Mouse (Mus musculus): ENCODE results near the gene Rab11fip5. TPM values are rescaled to one million over a fixed set of nuclear protein-coding genes. Genes with fewer than 3 reads are reported as not detected.
A peak's percentile ranks its signal among the peaks of the same experiment; 100 is the strongest.

The Rab11fip5 gene
- polyA plus RNA-seq, 1 experiment: 10.3 TPM

- H3K27ac ChIP-seq (replicated peaks; ENCODE audit: low read depth, low read length): no peak overlapping the region
- peaks cover 2% of the 10 kb centered on the region; the same call in 1 of the 2 replicates for H3K4me1 ChIP-seq (ENCODE audit: control insufficient read depth, insufficient read depth, insufficient read length, low read length)
- peak overlapping the region; percentile 96 for H3K4me3 ChIP-seq (ENCODE audit: insufficient read depth, low read depth, low read length)
Observed at GRCm38 (mm10) chr6:85331221-85331735, 43.2 kb downstream of the Rab11fip5 start.

- H3K4me3 ChIP-seq (ENCODE audit: insufficient read depth, low read depth, low read length): no peak overlapping the region
- H3K4me1 ChIP-seq (ENCODE audit: control insufficient read depth, insufficient read depth, insufficient read length, low read length): peaks cover 2% of the 10 kb centered on the region; the same call in 1 of the 2 replicates
- no peak overlapping the region for H3K27ac ChIP-seq (replicated peaks; ENCODE audit: low read depth, low read length)
Observed at GRCm38 (mm10) chr6:85329666-85330185, 44.7 kb downstream of the Rab11fip5 start.

GRCm38 (mm10) chr6:85326564-85326963 is 47.9 kb downstream of the Rab11fip5 start:
- Histone ChIP-seq H3K27ac (replicated peaks; ENCODE audit: low read depth, low read length) (no peak overlapping the region), H3K4me1 (ENCODE audit: control insufficient read depth, insufficient read depth, insufficient read length, low read length) (no peaks in the 10 kb centered on the region; the same call in 1 of the 2 replicates), H3K4me3 (ENCODE audit: insufficient read depth, low read depth, low read length) (no peak overlapping the region)

GRCm38 (mm10) chr6:85325109-85325508 is 49.3 kb downstream of the Rab11fip5 start:
- Histone ChIP-seq H3K4me3 (ENCODE audit: insufficient read depth, low read depth, low read length) (no peak overlapping the region), H3K27ac (replicated peaks; ENCODE audit: low read depth, low read length) (no peak overlapping the region), H3K4me1 (ENCODE audit: control insufficient read depth, insufficient read depth, insufficient read length, low read length) (no peaks in the 10 kb centered on the region)

GRCm38 (mm10) chr6:85320445-85320866 is 54.0 kb downstream of the Rab11fip5 start:
- H3K27ac ChIP-seq (replicated peaks; ENCODE audit: low read depth, low read length): no peak overlapping the region
- no peaks in the 10 kb centered on the region for H3K4me1 ChIP-seq (ENCODE audit: control insufficient read depth, insufficient read depth, insufficient read length, low read length)
- H3K4me3 ChIP-seq (ENCODE audit: insufficient read depth, low read depth, low read length): no peak overlapping the region

GRCm38 (mm10) chr6:85316211-85316610 is 58.2 kb downstream of the Rab11fip5 start:
- H3K4me1 ChIP-seq (ENCODE audit: control insufficient read depth, insufficient read depth, insufficient read length, low read length): no peaks in the 10 kb centered on the region
- no peak overlapping the region for H3K4me3 ChIP-seq (ENCODE audit: insufficient read depth, low read depth, low read length)
- H3K27ac ChIP-seq (replicated peaks; ENCODE audit: low read depth, low read length): no peak overlapping the region

- Histone ChIP-seq H3K4me3 (ENCODE audit: insufficient read depth, low read depth, low read length) (no peak overlapping the region), H3K27ac (replicated peaks; ENCODE audit: low read depth, low read length) (no peak overlapping the region), H3K4me1 (ENCODE audit: control insufficient read depth, insufficient read depth, insufficient read length, low read length) (no peaks in the 10 kb centered on the region)
Observed at GRCm38 (mm10) chr6:85314064-85314798, 60.2 kb downstream of the Rab11fip5 start.

GRCm38 (mm10) chr6:85307894-85308293 is 66.5 kb downstream of the Rab11fip5 start:
- H3K4me1 ChIP-seq (ENCODE audit: control insufficient read depth, insufficient read depth, insufficient read length, low read length): peaks cover 3% of the 10 kb centered on the region

GRCm38 (mm10) chr6:85306375-85306774 is 68.1 kb downstream of the Rab11fip5 start:
- Histone ChIP-seq H3K4me3 (ENCODE audit: insufficient read depth, low read depth, low read length) (no peak overlapping the region), H3K27ac (replicated peaks; ENCODE audit: low read depth, low read length) (no peak overlapping the region), H3K4me1 (ENCODE audit: control insufficient read depth, insufficient read depth, insufficient read length, low read length) (peaks cover 14% of the 10 kb centered on the region)

More at GRCm38 (mm10) chr6:85307894-85308293, 66.5 kb downstream of the Rab11fip5 start:
- H3K27ac ChIP-seq (replicated peaks; ENCODE audit: low read depth, low read length): no peak overlapping the region
- H3K4me3 ChIP-seq (ENCODE audit: insufficient read depth, low read depth, low read length): no peak overlapping the region

GRCm38 (mm10) chr6:85305826-85306225 is 68.6 kb downstream of the Rab11fip5 start:
- H3K4me1 ChIP-seq (ENCODE audit: control insufficient read depth, insufficient read depth, insufficient read length, low read length): peaks cover 15% of the 10 kb centered on the region
- no peak overlapping the region for H3K27ac ChIP-seq (replicated peaks; ENCODE audit: low read depth, low read length)
- no peak overlapping the region for H3K4me3 ChIP-seq (ENCODE audit: insufficient read depth, low read depth, low read length)

GRCm38 (mm10) chr6:85304966-85305365 is 69.5 kb downstream of the Rab11fip5 start:
- Histone ChIP-seq H3K4me1 (ENCODE audit: control insufficient read depth, insufficient read depth, insufficient read length, low read length) (peaks cover 15% of the 10 kb centered on the region), H3K27ac (replicated peaks; ENCODE audit: low read depth, low read length) (no peak overlapping the region), H3K4me3 (ENCODE audit: insufficient read depth, low read depth, low read length) (no peak overlapping the region)

- Histone ChIP-seq H3K27ac (replicated peaks; ENCODE audit: low read depth, low read length) (peak overlapping the region; percentile 35), H3K4me3 (ENCODE audit: insufficient read depth, low read depth, low read length) (no peak overlapping the region), H3K4me1 (ENCODE audit: control insufficient read depth, insufficient read depth, insufficient read length, low read length) (peaks cover 15% of the 10 kb centered on the region)
Observed at GRCm38 (mm10) chr6:85302326-85303055, 71.9 kb downstream of the Rab11fip5 start.

- Histone ChIP-seq H3K27ac (replicated peaks; ENCODE audit: low read depth, low read length) (peak overlapping the region; percentile 95), H3K4me3 (ENCODE audit: insufficient read depth, low read depth, low read length) (no peak overlapping the region), H3K4me1 (ENCODE audit: control insufficient read depth, insufficient read depth, insufficient read length, low read length) (peaks cover 34% of the 10 kb centered on the region)
Observed at GRCm38 (mm10) chr6:85295384-85296167, 78.9 kb downstream of the Rab11fip5 start.

GRCm38 (mm10) chr6:85294004-85294379 is 80.4 kb downstream of the Rab11fip5 start:
- H3K27ac ChIP-seq (replicated peaks; ENCODE audit: low read depth, low read length): peak overlapping the region; percentile 95
- no peak overlapping the region for H3K4me3 ChIP-seq (ENCODE audit: insufficient read depth, low read depth, low read length)
- peaks cover 39% of the 10 kb centered on the region for H3K4me1 ChIP-seq (ENCODE audit: control insufficient read depth, insufficient read depth, insufficient read length, low read length)

Measured in brown adipose tissue, adult 24 weeks (tissue).